Mouse (Mus musculus) liver, embryonic 14.5 days (tissue): ENCODE measurements around the gene Phka2.

Source experiments
- CTCF ChIP-seq: IDR thresholded peaks from 2 replicates; pipeline ENCODE4 v1.5.1; 2016; ENCODE audit warnings: antibody characterized with exemption, low read depth, control low read depth
- EP300 ChIP-seq: IDR thresholded peaks from 2 replicates; pipeline ENCODE4 v1.6.1; 2016; ENCODE audit warnings: antibody characterized with exemption, low read depth

DNA sequence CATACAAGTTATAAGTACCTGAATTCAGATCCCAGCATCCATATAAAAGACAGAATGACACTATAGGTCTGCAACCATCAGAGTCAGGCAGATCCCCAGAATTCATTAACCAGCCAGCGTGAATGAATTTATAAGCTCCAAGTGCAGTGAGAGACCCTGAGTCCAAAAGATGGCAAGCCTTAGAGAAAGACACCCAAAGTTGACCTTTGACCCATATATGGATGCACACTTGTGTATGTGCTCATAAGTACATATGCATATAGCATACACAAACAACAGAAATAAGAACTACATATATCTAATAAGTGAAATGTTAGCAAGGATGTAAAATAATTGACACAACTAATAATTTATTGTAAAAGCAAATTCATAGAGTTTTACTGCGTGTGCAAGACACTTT is 108.5 kb downstream of the Phka2 start:
- TF ChIP-seq CTCF = no peak
- TF ChIP-seq EP300 = no peak
